Mouse (Mus musculus): ENCODE measurements around the gene Adprhl1. TPM values are rescaled to one million over a fixed set of nuclear protein-coding genes. Genes with fewer than 3 reads are reported as not detected.

Adprhl1 gene
- polyA plus RNA-seq, 1 experiment, result not detected

DNA sequence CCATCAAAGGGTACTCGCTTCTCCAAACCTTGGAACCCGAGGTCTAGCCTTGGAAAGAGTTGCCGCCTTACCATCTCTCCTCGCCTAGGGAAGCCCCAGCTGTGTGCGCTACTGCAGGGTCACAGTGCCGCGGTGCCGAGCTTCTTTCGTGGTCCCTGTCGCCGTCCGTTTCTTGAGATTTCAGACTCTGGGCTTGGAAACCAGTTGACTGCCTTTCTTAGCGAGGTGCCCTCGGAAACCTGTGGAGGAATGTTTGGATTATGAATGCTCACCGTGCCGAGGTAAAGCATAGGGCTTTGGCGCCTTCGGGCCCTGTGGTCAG, 53.0 kb downstream of the Adprhl1 start:
- under 1% methylated on average over 18 of the region's 18 CpGs for WGBS
- no peak for DNase-seq (ENCODE audit: low read depth, low spot score)

GRCm38 (mm10) chr8:13200301-13201012, 53.5 kb downstream of the Adprhl1 start, which contains the start of gene Grtp1:
Grtp1 (minus strand) TSS chr8:13200620.
- no peak for DNase-seq (ENCODE audit: low read depth, low spot score)
- WGBS, result 2% methylated on average over 58 of the region's 58 CpGs

- WGBS, result 14% methylated on average over 14 of the region's 14 CpGs
- peak; percentile 76 for DNase-seq (ENCODE audit: low read depth, low spot score)
These were observed 54.4 kb downstream of the Adprhl1 start for GRCm38 (mm10) chr8:13199385-13200061.

DNA sequence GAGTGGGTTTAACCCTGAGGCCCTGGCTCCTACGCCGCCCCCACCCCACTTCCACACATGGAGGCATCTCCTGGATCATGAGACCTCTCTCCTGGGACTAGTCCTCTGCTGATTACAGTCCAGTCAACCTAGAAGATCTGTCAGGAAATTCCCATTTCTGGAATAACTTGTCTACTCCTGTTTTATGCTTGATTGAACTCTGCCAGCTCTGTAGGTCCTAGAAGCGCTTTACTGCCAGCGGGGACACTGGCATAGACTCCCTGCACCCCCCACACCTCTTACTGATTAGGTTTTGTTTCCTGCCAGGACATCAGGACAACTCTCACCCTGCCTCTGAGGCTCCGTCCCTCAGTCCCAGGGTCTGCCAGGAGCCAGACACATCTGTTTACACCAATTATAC, 56.5 kb downstream of the Adprhl1 start:
- no peak for DNase-seq (ENCODE audit: low read depth, low spot score)
- WGBS, result 92% methylated on average over 5 of the region's 5 CpGs

GRCm38 (mm10) chr8:13194818-13195217, 59.1 kb downstream of the Adprhl1 start:
- WGBS, result 74% methylated on average over 10 of the region's 10 CpGs
- DNase-seq (ENCODE audit: low read depth, low spot score), result no peak

DNA sequence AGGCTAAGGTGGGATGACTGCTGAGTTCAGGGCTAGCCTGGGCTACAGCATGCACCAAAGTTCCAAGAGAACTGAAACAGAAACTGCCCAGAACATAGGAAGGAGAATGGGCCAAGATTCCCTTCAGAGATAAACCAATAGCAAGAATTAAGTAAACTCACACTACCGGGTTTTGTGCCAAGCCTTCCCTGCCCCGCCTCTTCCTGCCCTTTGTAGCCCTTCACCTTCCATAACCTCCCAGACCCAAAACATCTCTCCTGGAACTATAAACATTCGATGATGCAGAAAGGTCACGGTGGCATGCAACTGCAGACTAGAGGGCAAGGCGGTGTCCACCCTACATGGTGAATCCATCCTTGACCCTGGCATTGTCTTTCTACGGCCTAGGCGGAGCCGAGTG, 63.7 kb downstream of the Adprhl1 start:
- 73% methylated on average over 8 of the region's 8 CpGs for WGBS
- no peak for DNase-seq (ENCODE audit: low read depth, low spot score)

GRCm38 (mm10) chr8:13188857-13189256, 65.1 kb downstream of the Adprhl1 start:
- 77% methylated on average over 1 of the region's 1 CpGs for WGBS
- no peak for DNase-seq (ENCODE audit: low read depth, low spot score)

- 88% methylated on average over 13 of the region's 13 CpGs for WGBS
- no peak for DNase-seq (ENCODE audit: low read depth, low spot score)
These were observed 65.9 kb downstream of the Adprhl1 start for GRCm38 (mm10) chr8:13188052-13188555.

GRCm38 (mm10) chr8:13187638-13188037, 66.3 kb downstream of the Adprhl1 start:
- 69% methylated on average over 7 of the region's 7 CpGs for WGBS
- no peak for DNase-seq (ENCODE audit: low read depth, low spot score)

- DNase-seq (ENCODE audit: low read depth, low spot score), result no peak
- 80% methylated on average over 9 of the region's 9 CpGs for WGBS
These were observed 66.7 kb downstream of the Adprhl1 start for GRCm38 (mm10) chr8:13187229-13187628.

DNA sequence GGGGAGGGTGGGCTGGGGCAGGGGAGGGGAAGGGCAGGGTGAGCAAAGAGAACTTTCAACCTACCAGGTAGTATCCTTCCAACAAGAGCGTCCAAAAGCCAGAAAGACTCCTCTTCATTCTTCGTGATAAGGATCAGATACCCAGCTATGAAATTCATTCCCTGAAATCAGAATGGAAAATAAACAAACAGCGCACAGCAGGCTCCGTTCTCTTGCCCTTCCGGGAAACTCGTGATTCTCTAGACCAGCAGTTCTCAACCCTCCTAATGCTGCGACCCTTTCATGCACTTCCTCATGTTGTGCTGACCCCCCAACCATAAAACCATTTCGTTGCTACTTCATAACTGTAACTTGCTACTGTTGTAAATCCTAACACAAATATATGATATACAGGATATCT, 67.1 kb downstream of the Adprhl1 start:
- no peak for DNase-seq (ENCODE audit: low read depth, low spot score)
- WGBS, result 76% methylated on average over 8 of the region's 8 CpGs

GRCm38 (mm10) chr8:13181691-13181976, 72.3 kb downstream of the Adprhl1 start:
- WGBS, result 64% methylated on average over 2 of the region's 2 CpGs
- no peak for DNase-seq (ENCODE audit: low read depth, low spot score)

- whole genome bisulfite sequencing, result 74% methylated on average over 18 of the region's 18 CpGs
- no peak for DNase-seq (ENCODE audit: low read depth, low spot score)
These were observed 72.9 kb downstream of the Adprhl1 start for GRCm38 (mm10) chr8:13180911-13181690.

GRCm38 (mm10) chr8:13180408-13180807, 73.6 kb downstream of the Adprhl1 start:
- no peak for DNase-seq (ENCODE audit: low read depth, low spot score)
- 69% methylated on average over 9 of the region's 9 CpGs for WGBS

DNA sequence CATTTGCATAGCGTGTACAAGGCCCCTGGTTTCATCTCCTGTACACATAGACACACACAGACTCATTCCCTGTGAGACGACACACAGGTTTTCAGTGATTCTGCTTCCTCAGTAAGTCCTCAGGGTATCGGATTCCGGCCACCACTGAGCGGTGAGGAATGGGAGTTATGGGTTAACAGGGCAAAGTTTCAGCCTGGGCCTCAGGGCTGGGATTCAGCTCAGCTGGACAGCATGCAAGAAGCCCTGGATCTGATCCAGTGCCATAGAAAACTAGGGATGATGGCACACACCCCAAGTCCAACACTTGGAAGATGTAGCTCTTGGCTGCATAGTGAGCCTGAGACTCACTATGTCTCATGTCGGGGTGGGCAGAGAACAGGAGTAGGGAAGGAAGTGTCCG, 74.0 kb downstream of the Adprhl1 start:
- WGBS, result 83% methylated on average over 7 of the region's 7 CpGs
- DNase-seq (ENCODE audit: low read depth, low spot score), result no peak

- DNase-seq (ENCODE audit: low read depth, low spot score), result no peak
- 77% methylated on average over 6 of the region's 6 CpGs for WGBS
These were observed 74.5 kb downstream of the Adprhl1 start for GRCm38 (mm10) chr8:13179482-13179881.

GRCm38 (mm10) chr8:13178137-13178536, 75.8 kb downstream of the Adprhl1 start:
- 85% methylated on average over 5 of the region's 5 CpGs for WGBS

DNA sequence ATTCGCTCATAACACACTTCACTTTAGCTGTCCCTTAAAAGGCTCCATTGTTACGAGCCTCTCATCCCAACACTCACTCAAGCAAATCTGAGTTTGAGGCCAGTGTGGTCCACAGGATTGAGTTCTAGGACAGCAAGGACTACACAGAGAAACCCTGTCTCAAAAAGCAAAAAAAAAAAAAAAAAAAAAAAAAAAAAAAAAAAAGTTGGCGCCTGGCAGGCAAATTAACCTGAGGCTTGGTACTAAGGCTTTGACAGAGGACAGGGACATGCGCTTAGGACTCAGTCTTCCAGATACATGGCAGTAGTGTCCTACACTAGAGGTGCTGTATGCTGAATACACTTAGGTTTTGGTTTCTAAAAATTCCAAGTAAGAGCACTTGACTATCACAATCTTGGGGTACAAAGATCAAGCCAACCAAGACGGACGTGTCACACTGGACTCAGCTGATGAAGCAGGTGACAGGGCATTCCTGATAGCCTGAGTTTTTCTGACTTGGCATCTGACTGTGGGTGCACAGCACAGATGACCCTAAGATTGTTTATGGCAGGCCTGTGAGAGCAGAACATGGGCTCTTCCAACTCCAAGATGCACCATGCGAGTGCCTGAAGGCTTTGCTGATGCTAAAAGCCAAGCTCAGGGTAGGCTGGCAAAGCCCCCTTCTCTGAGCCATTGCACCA, 76.6 kb downstream of the Adprhl1 start:
- no peak for DNase-seq (ENCODE audit: low read depth, low spot score)
- 77% methylated on average over 7 of the region's 7 CpGs for WGBS

More at GRCm38 (mm10) chr8:13178137-13178536, 75.8 kb downstream of the Adprhl1 start:
- DNase-seq (ENCODE audit: low read depth, low spot score), result no peak

DNA sequence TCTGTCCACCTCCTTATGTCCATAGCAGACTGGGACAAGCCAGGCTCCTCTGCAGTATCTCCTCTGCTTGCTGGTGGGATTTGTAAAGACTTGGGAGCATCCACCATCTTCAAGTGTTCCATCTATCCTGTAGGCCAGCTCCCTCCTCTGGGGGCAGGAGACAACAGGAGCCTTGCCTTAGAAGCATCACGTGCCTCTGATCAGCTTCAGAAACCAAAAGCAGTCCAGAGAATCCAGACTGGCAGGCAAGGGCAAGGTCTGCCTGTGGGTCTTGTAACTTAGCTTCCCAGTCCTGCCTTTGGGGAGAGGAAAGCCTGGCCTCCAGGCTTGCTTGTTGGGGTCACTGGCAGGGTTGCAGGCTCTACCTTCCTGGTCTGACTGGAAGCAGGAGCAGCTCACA, 78.3 kb downstream of the Adprhl1 start:
- 91% methylated on average over 1 of the region's 1 CpGs for WGBS
- no peak for DNase-seq (ENCODE audit: low read depth, low spot score)

DNA sequence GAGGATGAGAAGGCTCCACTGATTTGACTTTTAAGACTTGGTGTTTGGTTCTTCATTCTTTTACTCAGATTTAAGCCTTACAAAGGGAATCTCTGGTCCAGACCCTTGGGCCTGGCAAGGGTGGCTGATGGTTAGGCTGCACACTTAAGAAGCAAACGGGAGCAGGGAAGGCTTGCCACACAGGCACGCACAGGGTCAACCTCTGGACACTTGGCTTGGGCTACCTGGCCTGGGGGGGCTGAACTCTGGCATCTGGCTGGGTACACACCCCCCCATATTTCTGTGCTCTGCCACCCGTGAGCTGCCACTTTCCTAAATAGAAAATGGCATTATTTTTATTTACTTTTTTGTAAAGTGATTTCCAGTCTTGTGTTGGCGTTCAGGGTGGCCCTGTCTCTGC, 79.2 kb downstream of the Adprhl1 start:
- WGBS, result 79% methylated on average over 4 of the region's 4 CpGs

More for the DNA sequence above, 79.2 kb downstream of the Adprhl1 start:
- no peak for DNase-seq (ENCODE audit: low read depth, low spot score)
